In genomic region chr1:182398780-182399179, GRCm38 (mm10) we compare ENCODE assay signal across 12 mouse cellular contexts. TPM values are rescaled to one million over a fixed set of nuclear protein-coding genes. Genes with fewer than 3 reads are reported as not detected.
DNase-seq lines count a peak whose midpoint lies in the region; ATAC-seq and TF ChIP-seq lines count a peak whose summit lies in the region.
"Had no signal": no experiment of that assay in that cellular context is flagged by ENCODE, and none has a peak within 500 bp of the region (broad histone marks: within the 10 kb centered on the region; RNA-seq: fewer than 3 reads in every experiment).

No protein-coding gene starts in this region.

- no peak for ATAC-seq in intestine, embryonic 14.5 days (replicated peaks; ENCODE audit: low FRiP score, low TSS enrichment, low read depth)
- no peak for ATAC-seq in intestine, postnatal 0 days
- no peak for ATAC-seq in limb, embryonic 15.5 days (ENCODE audit: insufficient number of reproducible peaks, low FRiP score, low TSS enrichment, low read depth)
- ATAC-seq in erythroblast, adult 5-6 weeks (replicated peaks; ENCODE audit: low FRiP score, poor library complexity, severe bottlenecking): no peak
- ATAC-seq: inflammation-experienced regulatory T-cells, adult 6 months had no signal

- no peaks in the 10 kb centered on the region for H3K27me3 ChIP-seq in intestine, embryonic 14.5 days (replicated peaks; ENCODE audit: control insufficient read depth, insufficient read depth, low read length)
- H3K27me3 ChIP-seq in intestine, postnatal 0 days (replicated peaks; ENCODE audit: control insufficient read depth, insufficient read depth, low read length): no peaks in the 10 kb centered on the region
- H3K27me3 ChIP-seq in limb, embryonic 15.5 days: no peaks in the 10 kb centered on the region
- no peaks in the 10 kb centered on the region for H3K27me3 ChIP-seq in myocyte (ENCODE audit: control insufficient read depth, insufficient read depth, insufficient read length)
- no peaks in the 10 kb centered on the region for H3K27me3 ChIP-seq in thymus, adult 2 months (ENCODE audit: control insufficient read depth, insufficient read depth, low read length)

- H3K79me2 ChIP-seq in myocyte (ENCODE audit: control insufficient read depth, insufficient read depth): no peaks in the 10 kb centered on the region

- H3K4me2 ChIP-seq in intestine, embryonic 14.5 days (ENCODE audit: low read length): no peak overlapping the region
- H3K4me2 ChIP-seq in intestine, postnatal 0 days (replicated peaks; ENCODE audit: low read depth): no peak overlapping the region
- H3K4me2 ChIP-seq in limb, embryonic 15.5 days: no peak overlapping the region
- H3K4me2 ChIP-seq in myocyte (ENCODE audit: low read depth): peak overlapping the region; percentile 14
- H3K4me2 ChIP-seq: liver, embryonic 11.5 days had no signal

- H3K9ac ChIP-seq in intestine, embryonic 14.5 days (ENCODE audit: low read length): no peak overlapping the region
- no peak overlapping the region for H3K9ac ChIP-seq in intestine, postnatal 0 days (ENCODE audit: low read depth, low read length)
- H3K9ac ChIP-seq in limb, embryonic 15.5 days: no peak overlapping the region

- DNase-seq in intestine, embryonic 14.5 days (ENCODE audit: low spot score): no peak
- peak; percentile 26 for DNase-seq in fibroblast of lung, adult 2 months (ENCODE audit: low read depth)
- no peak for DNase-seq in thymus, adult 2 months
- DNase-seq: cerebellum, adult 18-20 months; thymus, postnatal 25 days had no signal

- peaks cover 29% of the 10 kb centered on the region for H3K4me1 ChIP-seq in intestine, embryonic 14.5 days (replicated peaks; ENCODE audit: control insufficient read depth, insufficient read depth, low read length)
- H3K4me1 ChIP-seq in intestine, postnatal 0 days (replicated peaks; ENCODE audit: control insufficient read depth, insufficient read depth, low read length): peaks cover 12% of the 10 kb centered on the region; the same call in 1 of the 2 replicates
- peaks cover 19% of the 10 kb centered on the region for H3K4me1 ChIP-seq in limb, embryonic 15.5 days
- H3K4me1 ChIP-seq in thymus, adult 2 months (replicated peaks; ENCODE audit: control insufficient read depth, insufficient read depth, low read length): no peaks in the 10 kb centered on the region

- WGBS in intestine, embryonic 14.5 days: 28% methylated on average over 3 of the region's 3 CpGs
- 37% methylated on average over 3 of the region's 3 CpGs for WGBS in intestine, postnatal 0 days
- 19% methylated on average over 3 of the region's 3 CpGs for WGBS in limb, embryonic 15.5 days
- 89% methylated on average over 3 of the region's 3 CpGs for WGBS in thymus, adult 2 months

- TF ChIP-seq POLR2A in myocyte (IDR thresholded peaks at IDR 0.05; ENCODE audit: insufficient read length, low read depth): no peak
- no peak for TF ChIP-seq POLR2A in thymus, adult 2 months (IDR thresholded peaks at IDR 0.05; ENCODE audit: control insufficient read depth, extremely low read depth, insufficient read depth, low read length, poor library complexity)

- no peak overlapping the region for H3ac ChIP-seq in myocyte (ENCODE audit: control insufficient read depth, insufficient read length)

- no peaks in the 10 kb centered on the region for H3K9me3 ChIP-seq in intestine, embryonic 14.5 days (ENCODE audit: control insufficient read depth, low read length)
- H3K9me3 ChIP-seq in intestine, postnatal 0 days (ENCODE audit: control insufficient read depth): no peaks in the 10 kb centered on the region
- no peaks in the 10 kb centered on the region for H3K9me3 ChIP-seq in limb, embryonic 15.5 days
- H3K9me3 ChIP-seq: midbrain, embryonic 10.5 days had no signal

- TF ChIP-seq CTCF in intestine, postnatal 0 days (IDR thresholded peaks at IDR 0.05; ENCODE audit: low read depth): no peak
- no peak for TF ChIP-seq CTCF in thymus, adult 2 months (IDR thresholded peaks at IDR 0.05; ENCODE audit: borderline replicate concordance, control insufficient read depth, extremely low read depth, insufficient read depth, low read length, poor library complexity)

- H3K27ac ChIP-seq in intestine, embryonic 14.5 days (ENCODE audit: low read depth): peak overlapping the region; percentile 77
- H3K27ac ChIP-seq in intestine, postnatal 0 days (ENCODE audit: low read depth, low read length): no peak overlapping the region
- H3K27ac ChIP-seq in limb, embryonic 15.5 days: peak overlapping the region; percentile 7; the same call in 1 of the 2 replicates
- no peak overlapping the region for H3K27ac ChIP-seq in thymus, adult 2 months (ENCODE audit: control insufficient read depth, insufficient read depth, low read length)
- H3K27ac ChIP-seq: midbrain, embryonic 10.5 days had no signal

- no peak overlapping the region for H3K4me3 ChIP-seq in intestine, embryonic 14.5 days (ENCODE audit: low read depth, low read length)
- H3K4me3 ChIP-seq in intestine, postnatal 0 days (ENCODE audit: low read depth, low read length): no peak overlapping the region
- H3K4me3 ChIP-seq in limb, embryonic 15.5 days: no peak overlapping the region
- H3K4me3 ChIP-seq in myocyte: no peak overlapping the region
- H3K4me3 ChIP-seq in thymus, adult 2 months (ENCODE audit: control insufficient read depth, insufficient read depth, low read length): no peak overlapping the region
- H3K4me3 ChIP-seq: midbrain, embryonic 10.5 days had no signal

- H3K36me3 ChIP-seq in intestine, embryonic 14.5 days (ENCODE audit: control insufficient read depth, insufficient read depth, low read length): no peaks in the 10 kb centered on the region
- no peaks in the 10 kb centered on the region for H3K36me3 ChIP-seq in intestine, postnatal 0 days (ENCODE audit: control insufficient read depth, insufficient read depth)
- no peaks in the 10 kb centered on the region for H3K36me3 ChIP-seq in limb, embryonic 15.5 days
- no peaks in the 10 kb centered on the region for H3K36me3 ChIP-seq in myocyte (ENCODE audit: control insufficient read depth, insufficient read depth)
- H3K36me3 ChIP-seq in thymus, adult 2 months (ENCODE audit: control insufficient read depth, insufficient read depth, low read length): no peaks in the 10 kb centered on the region
- H3K36me3 ChIP-seq: midbrain, embryonic 10.5 days had no signal

TF ChIP-seq in myocyte, 11 proteins besides CTCF, POLR2A, EP300 and RAD21:
- no peak for TF ChIP-seq SRF (IDR thresholded peaks at IDR 0.05; ENCODE audit: control insufficient read depth, insufficient read length, low read depth)
- no peak for TF ChIP-seq TCF12 (IDR thresholded peaks at IDR 0.05; ENCODE audit: insufficient read depth, poor library complexity, severe bottlenecking)
- TF ChIP-seq TCF3 (IDR thresholded peaks at IDR 0.05; ENCODE audit: insufficient read length, low read depth): no peak
- TF ChIP-seq E2F4 (IDR thresholded peaks at IDR 0.05; ENCODE audit: insufficient read depth): no peak
- no peak for TF ChIP-seq MAX (IDR thresholded peaks at IDR 0.05; ENCODE audit: low read depth)
- TF ChIP-seq MYOG (IDR thresholded peaks at IDR 0.05; ENCODE audit: control insufficient read depth in 1 of 3, insufficient read depth in 1 of 3, insufficient read length in 2 of 3, low read depth in 2 of 3): no peak
- TF ChIP-seq USF1 (IDR thresholded peaks at IDR 0.05; ENCODE audit: low read depth): no peak
- TF ChIP-seq REST (IDR thresholded peaks at IDR 0.05; ENCODE audit: insufficient read depth, insufficient read length): no peak
- TF ChIP-seq CEBPB (IDR thresholded peaks at IDR 0.05; ENCODE audit: insufficient read depth, poor library complexity, severe bottlenecking): no peak
- TF ChIP-seq POLR2AphosphoS2 (IDR thresholded peaks at IDR 0.05; ENCODE audit: insufficient read length, low read depth): no peak
- no peak for TF ChIP-seq MYOD1 (IDR thresholded peaks at IDR 0.05; ENCODE audit: control insufficient read depth in 1 of 3, insufficient read length in 2 of 3, low read depth in 2 of 3)

RNA-seq across cellular contexts. Expression of gene Trp53bp2, which starts 10.2 kb away (rescaled TPM):
- 26.9 and 27.5 TPM in 2 replicates for polyA plus RNA-seq in intestine, embryonic 14.5 days (2014; fragmentation: Nextera tagmentation; extraction: Ambion mirVana)
- polyA plus RNA-seq in intestine, postnatal 0 days (2015; fragmentation: Nextera tagmentation; extraction: Ambion mirVana): 10.8 and 11.1 TPM in 2 replicates
- polyA plus RNA-seq in limb, embryonic 15.5 days (2015; fragmentation: Nextera tagmentation; extraction: Ambion mirVana): 20.1 and 20.6 TPM in 2 replicates
- 6.4 TPM for polyA plus RNA-seq in myocyte (2012; fragmentation: generic; extraction: Trizol)
- 37.9 and 41.5 TPM in 2 replicates for polyA plus RNA-seq in thymus, adult 2 months (2012; rRNA removed)
- 1.2 and 3.6 TPM in 2 replicates for total RNA-seq in erythroblast, adult 5-6 weeks (2015; ENCODE audit: low replicate concordance)
- total RNA-seq in erythroblast, adult 5-6 weeks (2017; ENCODE audit: low replicate concordance): 2.2 and 2.6 TPM in 2 replicates

RNA-seq across cellular contexts. Expression of gene Fbxo28, which starts 57.4 kb away (rescaled TPM):
- 20.9 and 22.6 TPM in 2 replicates for polyA plus RNA-seq in intestine, embryonic 14.5 days (2014; fragmentation: Nextera tagmentation; extraction: Ambion mirVana)
- 9.7 and 10.6 TPM in 2 replicates for polyA plus RNA-seq in intestine, postnatal 0 days (2015; fragmentation: Nextera tagmentation; extraction: Ambion mirVana)
- 15.8 and 19.3 TPM in 2 replicates for polyA plus RNA-seq in limb, embryonic 15.5 days (2015; fragmentation: Nextera tagmentation; extraction: Ambion mirVana)
- polyA plus RNA-seq in myocyte (2012; fragmentation: generic; extraction: Trizol): 16.9 TPM
- polyA plus RNA-seq in thymus, adult 2 months (2012; rRNA removed): 23.3 and 28.3 TPM in 2 replicates
- 4.4 and 6.3 TPM in 2 replicates for total RNA-seq in erythroblast, adult 5-6 weeks (2015; ENCODE audit: low replicate concordance)
- total RNA-seq in erythroblast, adult 5-6 weeks (2017; ENCODE audit: low replicate concordance): 5.0 and 10.7 TPM in 2 replicates

Comparison
In these comparisons a context has a peak if more than half of its experiments do, and no peak if none do; other contexts are left out.
1. H3K27ac ChIP-seq: peak in intestine, embryonic 14.5 days (single experiment) and limb, embryonic 15.5 days (single experiment); none in intestine, postnatal 0 days (single experiment) and thymus, adult 2 months (single experiment).